Mouse (Mus musculus) retina, postnatal 1 day (tissue): ENCODE measurements around the gene Denr.

Source experiments
- DNase-seq: peaks from one replicate; pipeline ENCODE4 v3.0.0-alpha.2; 2012

The Denr gene

GRCm38 (mm10) chr5:123914852-123915251, 7.9 kb downstream of the Denr start:
- no peak for DNase-seq

- no peak for DNase-seq
Measured at GRCm38 (mm10) chr5:123922112-123922511, 15.1 kb downstream of the Denr start.

GRCm38 (mm10) chr5:123927118-123927517, 20.1 kb downstream of the Denr start, which contains the start of gene Gm43518:
Gm43518 (plus strand) TSS chr5:123927418.
- no peak for DNase-seq

GRCm38 (mm10) chr5:123930508-123930989, 23.6 kb downstream of the Denr start, which contains the start of gene Ccdc62:
Ccdc62 (plus strand) TSS chr5:123930679.
- DNase-seq, result peak; percentile 98

- DNase-seq, result no peak
Measured at GRCm38 (mm10) chr5:123931131-123931530, 24.2 kb downstream of the Denr start.

- no peak for DNase-seq
Measured at GRCm38 (mm10) chr5:123932927-123933326, 26.0 kb downstream of the Denr start.

GRCm38 (mm10) chr5:123933556-123933955, 26.6 kb downstream of the Denr start:
- DNase-seq, result no peak

- peak; percentile 47 for DNase-seq
Measured at GRCm38 (mm10) chr5:123933957-123934591, 27.1 kb downstream of the Denr start.

GRCm38 (mm10) chr5:123935931-123936330, 29.0 kb downstream of the Denr start:
- DNase-seq, result no peak

GRCm38 (mm10) chr5:123938479-123938878, 31.5 kb downstream of the Denr start:
- DNase-seq, result no peak

- no peak for DNase-seq
Measured at GRCm38 (mm10) chr5:123946546-123946945, 39.6 kb downstream of the Denr start.

GRCm38 (mm10) chr5:123947041-123947761, 40.2 kb downstream of the Denr start:
- DNase-seq, result peak; percentile 79

GRCm38 (mm10) chr5:123952365-123953045, 45.5 kb downstream of the Denr start:
- no peak for DNase-seq

- no peak for DNase-seq
Measured at GRCm38 (mm10) chr5:123957213-123957612, 50.2 kb downstream of the Denr start.

GRCm38 (mm10) chr5:123959018-123959417, 52.0 kb downstream of the Denr start:
- DNase-seq, result no peak

GRCm38 (mm10) chr5:123960129-123960528, 53.2 kb downstream of the Denr start:
- no peak for DNase-seq

GRCm38 (mm10) chr5:123961046-123961445, 54.1 kb downstream of the Denr start:
- DNase-seq, result no peak

GRCm38 (mm10) chr5:123964208-123964607, 57.2 kb downstream of the Denr start:
- DNase-seq, result no peak

- no peak for DNase-seq
Measured at GRCm38 (mm10) chr5:123966759-123967158, 59.8 kb downstream of the Denr start.

GRCm38 (mm10) chr5:123968468-123968867, 61.5 kb downstream of the Denr start:
- DNase-seq, result no peak

GRCm38 (mm10) chr5:123969216-123969615, 62.2 kb downstream of the Denr start:
- DNase-seq, result no peak

- no peak for DNase-seq
Measured at GRCm38 (mm10) chr5:123970576-123970975, 63.6 kb downstream of the Denr start.

GRCm38 (mm10) chr5:123972453-123972852, 65.5 kb downstream of the Denr start:
- no peak for DNase-seq
